Mouse (Mus musculus) CH12.LX (cell line): Measurements from ENCODE around the gene Creb3l1. TPM values are rescaled to one million over a fixed set of nuclear protein-coding genes. Genes with fewer than 3 reads are reported as not detected.

Experiments used
- DNase-seq: peaks from one replicate; pipeline ENCODE4 v3.0.0-alpha.2; 2013; ENCODE audit errors: extremely low read depth
- H3K27ac ChIP-seq: 2 replicates; pipeline ENCODE4 v1.5.1; 2012; ENCODE audit warnings: low read depth, mild to moderate bottlenecking, control low read depth, moderate library complexity; ENCODE audit not compliant: insufficient read depth
- H3K27me3 ChIP-seq: replicated peaks from 2 replicates; pipeline ENCODE3; 2012; ENCODE audit warnings: inconsistent platforms
- H3K36me3 ChIP-seq, 2 experiments: replicated peaks in 1 of 2; 2 replicates each; pipeline versions ENCODE3 to v1.6.1; 2012; ENCODE audit warnings: inconsistent platforms in 1 of 2, low read length in 1 of 2, mild to moderate bottlenecking in 1 of 2, mixed read lengths in 1 of 2, moderate library complexity in 1 of 2; ENCODE audit not compliant: control insufficient read depth in 1 of 2, insufficient read depth in 1 of 2
- H3K4me1 ChIP-seq, 2 experiments: 2 replicates each; pipeline ENCODE4 v1.6.1; 2012; ENCODE audit warnings: inconsistent platforms in 1 of 2, moderate library complexity in 1 of 2; ENCODE audit not compliant: insufficient read depth in 2 of 2, control insufficient read depth in 1 of 2
- H3K4me2 ChIP-seq: 2 replicates; pipeline ENCODE4 v1.6.1; 2012; ENCODE audit warnings: low read depth, mild to moderate bottlenecking, control low read depth; ENCODE audit not compliant: poor library complexity, insufficient read depth, severe bottlenecking
- H3K4me3 ChIP-seq, 3 experiments: fragments of 150-350 bp in 1 of 3; sonication (generic) in 1 of 3; replicated peaks in 1 of 3; 2 replicates each; pipeline versions ENCODE3 to v1.5.1; 2011 to 2012; ENCODE audit warnings: low read depth in 2 of 3, low read length in 2 of 3, mild to moderate bottlenecking in 2 of 3, moderate library complexity in 2 of 3, control low read depth in 1 of 3, improper control_type of control experiment in 1 of 3, inconsistent platforms in 1 of 3, mixed read lengths in 1 of 3; ENCODE audit not compliant: poor library complexity in 1 of 3
- H3K79me2 ChIP-seq: replicated peaks from 2 replicates; pipeline ENCODE4 v1.6.1; 2012; ENCODE audit warnings: mild to moderate bottlenecking, moderate library complexity; ENCODE audit not compliant: control insufficient read depth, poor library complexity, insufficient read depth, severe bottlenecking; ENCODE audit errors: extremely low read depth
- H3K9ac ChIP-seq: 2 replicates; pipeline ENCODE4 v1.6.1; 2012; ENCODE audit warnings: low read depth, mild to moderate bottlenecking, control low read depth, moderate library complexity; ENCODE audit not compliant: insufficient read depth
- H3K9me3 ChIP-seq: replicated peaks from 2 replicates; pipeline ENCODE3; 2012; ENCODE audit warnings: low read length, inconsistent platforms, mixed read lengths
- BHLHE40 ChIP-seq: IDR thresholded peaks from 2 replicates; pipeline ENCODE4 v1.6.1; 2011; ENCODE audit warnings: mild to moderate bottlenecking, low read depth, low read length, improper control_type of control experiment
- CHD1 ChIP-seq: IDR thresholded peaks from 2 replicates; pipeline ENCODE4 v1.6.1; 2012; ENCODE audit warnings: low read depth, low read length, improper control_type of control experiment, inconsistent platforms
- CTCF ChIP-seq, 2 experiments: IDR thresholded peaks in 1 of 2; conservative IDR thresholded peaks in 1 of 2; 2 replicates each; pipeline ENCODE4 v1.5.1; 2011 to 2012; ENCODE audit warnings: low read depth in 2 of 2, low read length in 2 of 2, improper control_type of control experiment in 1 of 2, inconsistent platforms in 1 of 2, mild to moderate bottlenecking in 1 of 2, moderate library complexity in 1 of 2
- E2F4 ChIP-seq: IDR thresholded peaks from 2 replicates; pipeline ENCODE4 v1.6.1; 2011; ENCODE audit warnings: low read depth, low read length, improper control_type of control experiment; ENCODE audit not compliant: insufficient replicate concordance
- GABPA ChIP-seq: IDR thresholded peaks from 2 replicates; pipeline ENCODE4 v1.6.1; 2012; ENCODE audit warnings: low read depth, low read length, improper control_type of control experiment, inconsistent platforms; ENCODE audit not compliant: insufficient replicate concordance
- IRF4 ChIP-seq: IDR thresholded peaks from 2 replicates; pipeline ENCODE4 v1.6.1; 2014; ENCODE audit warnings: low read depth, mild to moderate bottlenecking, inconsistent platforms, low read length, improper control_type of control experiment
- JUN ChIP-seq: IDR thresholded peaks from 2 replicates; pipeline ENCODE4 v1.6.1; 2011; ENCODE audit warnings: low read depth, mild to moderate bottlenecking, low read length, improper control_type of control experiment, moderate library complexity; ENCODE audit not compliant: insufficient read depth
- JUND ChIP-seq: conservative IDR thresholded peaks from 2 replicates; pipeline ENCODE4 v1.6.1; 2011; ENCODE audit warnings: low read depth, low read length, improper control_type of control experiment
- MXI1 ChIP-seq: IDR thresholded peaks from 2 replicates; pipeline ENCODE4 v1.6.1; 2011; ENCODE audit warnings: mild to moderate bottlenecking, low read depth, low read length, improper control_type of control experiment
- NELFE ChIP-seq: IDR thresholded peaks from 2 replicates; pipeline ENCODE4 v1.6.1; 2011; ENCODE audit warnings: low read depth, low read length, improper control_type of control experiment
- POLR2A ChIP-seq: IDR thresholded peaks from 2 replicates; pipeline ENCODE4 v1.6.1; 2011; ENCODE audit warnings: low read depth, mild to moderate bottlenecking, improper control_type of control experiment, low read length
- POLR2AphosphoS2 ChIP-seq: IDR thresholded peaks from 2 replicates; pipeline ENCODE4 v1.6.1; 2011; ENCODE audit warnings: low read depth, low read length, improper control_type of control experiment
- RAD21 ChIP-seq: IDR thresholded peaks from 2 replicates; pipeline ENCODE4 v1.6.1; 2011; ENCODE audit warnings: low read depth, mild to moderate bottlenecking, low read length, improper control_type of control experiment, moderate library complexity
- SMC3 ChIP-seq: IDR thresholded peaks from 2 replicates; pipeline ENCODE4 v1.6.1; 2011; ENCODE audit warnings: low read depth, low read length, improper control_type of control experiment
- USF2 ChIP-seq: conservative IDR thresholded peaks from 2 replicates; pipeline ENCODE4 v1.6.1; 2011; ENCODE audit warnings: low read depth, low read length, improper control_type of control experiment
- ZC3H11A ChIP-seq: IDR thresholded peaks from 2 replicates; pipeline ENCODE4 v1.6.1; 2012; ENCODE audit warnings: low read depth, mild to moderate bottlenecking, inconsistent platforms, low read length, improper control_type of control experiment
- ZNF384 ChIP-seq: IDR thresholded peaks from 2 replicates; pipeline ENCODE4 v1.6.1; 2012; ENCODE audit warnings: low read depth, low read length, improper control_type of control experiment, inconsistent platforms
- dilution Hi-C: fragments of 300-500 bp; cut with MboI; formaldehyde crosslinking; loops from 2 replicates; pipeline ENCODE4 v1.14.3; 2020; ENCODE audit warnings: low sequenced_read_pairs; ENCODE audit not compliant: extremely low pct_unique_long_range_greater_than_20kb, extremely low pct_ligation_motif_present
- in situ Hi-C: fragments of 300-500 bp; cut with MboI; formaldehyde crosslinking; loops from 3 replicates; pipeline ENCODE4 v1.14.3; 2019; ENCODE audit warnings: low sequenced_read_pairs, low pct_ligation_motif_present, low pct_unique_long_range_greater_than_20kb, mixed read lengths
- polyA plus RNA-seq: library from polyadenylated mRNA; unstranded; fragments of >175 nt; gene quantifications from 2 replicates; pipeline ENCODE4 v1.2.1, GENCODE M21; 2012; ENCODE audit warnings: low read depth; ENCODE audit not compliant: insufficient read length
- total RNA-seq, 2 experiments: library from RNA; depleted of rRNA; stranded (reverse); fragments of 300-350 nt in 1 of 2; fragments of >200 nt in 1 of 2; gene quantifications; 2 replicates each; pipeline ENCODE4 v1.2.3; 2012 to 2014

Creb3l1 gene
- total and polyA plus RNA-seq, 3 experiments, result 0.08 to 2.0 (median 0.59) TPM

DNA sequence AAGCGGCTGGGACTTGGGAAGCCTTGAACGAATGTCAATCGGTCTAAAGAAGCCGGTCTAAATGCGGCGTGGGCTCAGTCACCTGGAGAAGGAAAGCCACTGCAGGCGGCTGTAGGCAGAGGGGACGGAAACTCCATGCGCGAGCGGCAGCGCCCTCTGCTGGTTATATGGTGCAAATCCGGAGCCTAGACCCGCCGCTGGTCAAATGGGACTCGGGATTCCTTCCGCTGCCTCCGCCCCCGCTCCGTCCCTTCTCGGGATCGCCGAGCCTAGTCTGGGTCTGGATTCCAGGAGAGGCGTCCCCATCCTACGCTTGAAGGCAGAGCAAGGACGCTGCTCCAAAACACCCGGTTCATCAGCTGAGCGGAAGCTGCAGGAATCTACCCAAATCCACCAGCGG lies 34.2 kb upstream of the Creb3l1 start:
- Histone ChIP-seq H3K4me2 (peak overlapping the region; percentile 73), H3K36me3 (no peaks in the 10 kb centered on the region), H3K9ac (peak overlapping the region; percentile 54), H3K27ac (no peak overlapping the region), H3K9me3 (peaks cover 6% of the 10 kb centered on the region), H3K4me3 (peak overlapping the region; percentile 55 to 71 (median 64)), H3K79me2 (no peaks in the 10 kb centered on the region), H3K4me1 (peaks cover 5 to 15% of the 10 kb centered on the region in 2 experiments), H3K27me3 (peaks cover 29% of the 10 kb centered on the region)
- dilution Hi-C loops (no loop called here), in situ Hi-C loops (loop anchor here (5.0 to 10.0 kb wide), 2 partner anchors 71 to 386 kb away; no protein-coding TSS in a partner anchor)
- TF ChIP-seq JUN (no peak), USF2 (no peak), POLR2AphosphoS2 (no peak), MXI1 (peak; percentile 66), RAD21 (peak; percentile 81), ZC3H11A (peak; percentile 49), SMC3 (peak; percentile 83), CTCF (conservative IDR thresholded peaks at IDR 0.05 in 1 of 2, IDR thresholded peaks at IDR 0.05 in 1 of 2; ENCODE audit: low read depth in 2 of 2, low read length in 2 of 2) (peak; percentile 42 to 85), GABPA (no peak), CHD1 (no peak), NELFE (no peak), IRF4 (peak; percentile 30; the same call in 1 of the 2 replicates), POLR2A (peak; percentile 45; the same call in 1 of the 2 replicates)
- DNase-seq, result peak; percentile 81

DNA sequence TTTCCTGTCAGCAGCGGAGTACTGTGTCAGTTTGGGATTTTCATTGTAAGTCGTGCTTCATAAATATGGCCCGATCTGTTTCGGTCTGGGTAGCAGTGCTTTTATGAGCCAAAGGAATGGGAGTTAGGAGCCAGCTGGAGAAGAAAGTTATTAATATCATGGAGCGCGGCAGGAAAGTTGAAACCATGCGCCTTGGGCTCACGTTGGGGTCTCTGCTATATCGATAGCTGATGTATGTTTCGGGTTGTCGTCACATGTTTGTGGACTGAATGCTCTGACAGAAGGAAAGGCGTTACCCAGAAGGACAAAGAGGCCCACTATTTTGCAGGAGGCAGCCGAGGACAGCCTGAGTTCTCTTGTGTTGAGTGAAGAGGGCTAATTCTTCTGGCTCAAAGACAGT lies 32.5 kb upstream of the Creb3l1 start:
- no peak overlapping the region for H3K4me3 ChIP-seq
- dilution Hi-C loops (no loop called here), in situ Hi-C loops (loop anchor here (5.0 to 10.0 kb wide), 2 partner anchors 69 to 388 kb away; no protein-coding TSS in a partner anchor)
- H3K4me2 ChIP-seq, result no peak overlapping the region
- H3K27ac ChIP-seq, result no peak overlapping the region
- peaks cover 36% of the 10 kb centered on the region for H3K27me3 ChIP-seq
- H3K79me2 ChIP-seq, result no peaks in the 10 kb centered on the region
- TF ChIP-seq JUND, result no peak
- no peak for TF ChIP-seq IRF4
- no peak for TF ChIP-seq GABPA
- TF ChIP-seq BHLHE40, result no peak
- TF ChIP-seq ZNF384, result no peak
- no peak for TF ChIP-seq E2F4
- no peak for TF ChIP-seq MXI1
- TF ChIP-seq RAD21, result no peak
- H3K4me1 ChIP-seq, result peaks cover 5 to 15% of the 10 kb centered on the region in 2 experiments
- H3K9ac ChIP-seq, result no peak overlapping the region
- H3K9me3 ChIP-seq, result peaks cover 6% of the 10 kb centered on the region
- DNase-seq, result no peak
- H3K36me3 ChIP-seq, result no peaks in the 10 kb centered on the region
